ENCODE assay signal across 16 mouse cellular contexts in genomic region chr4:149591486-149591885, GRCm38 (mm10). TPM values are rescaled to one million over a fixed set of nuclear protein-coding genes. Genes with fewer than 3 reads are reported as not detected.
DNase-seq lines count a peak whose midpoint lies in the region; ATAC-seq and TF ChIP-seq lines count a peak whose summit lies in the region.
"Had no signal": no experiment of that assay in that cellular context is flagged by ENCODE, and none has a peak within 500 bp of the region (broad histone marks: within the 10 kb centered on the region; RNA-seq: fewer than 3 reads in every experiment).

No protein-coding gene starts in this region.

- no peak for ATAC-seq in intestine, postnatal 0 days
- no peak for ATAC-seq in intestine, embryonic 15.5 days
- ATAC-seq in lung, postnatal 0 days: no peak
- ATAC-seq: intestine, embryonic 16.5 days had no signal

- TF ChIP-seq EP300 in lung, postnatal 0 days (IDR thresholded peaks at IDR 0.05): no peak

- no peak overlapping the region for H3K4me2 ChIP-seq in intestine, postnatal 0 days (replicated peaks; ENCODE audit: low read depth)
- no peak overlapping the region for H3K4me2 ChIP-seq in intestine, embryonic 15.5 days (replicated peaks)
- H3K4me2 ChIP-seq in lung, postnatal 0 days (replicated peaks; ENCODE audit: low read depth, low read length): no peak overlapping the region
- H3K4me2 ChIP-seq: hindbrain, embryonic 12.5 days; limb, embryonic 13.5 days; neural tube, embryonic 15.5 days had no signal

- H3K36me3 ChIP-seq in intestine, postnatal 0 days (ENCODE audit: control insufficient read depth, insufficient read depth): no peaks in the 10 kb centered on the region; the same call in 1 of the 2 replicates
- H3K36me3 ChIP-seq in intestine, embryonic 15.5 days: no peaks in the 10 kb centered on the region
- H3K36me3 ChIP-seq in lung, postnatal 0 days (ENCODE audit: insufficient read depth, low read length): no peaks in the 10 kb centered on the region
- H3K36me3 ChIP-seq: hindbrain, embryonic 12.5 days; limb, embryonic 13.5 days; neural tube, embryonic 15.5 days had no signal

- peak; percentile 24; the same call in 1 of the 2 replicates for TF ChIP-seq CTCF in cerebellum, adult 2 months (IDR thresholded peaks at IDR 0.05; ENCODE audit: borderline replicate concordance, insufficient read depth, low read depth, low read length)
- TF ChIP-seq CTCF in intestine, postnatal 0 days (IDR thresholded peaks at IDR 0.05; ENCODE audit: low read depth): peak; percentile 68
- peak; percentile 62 for TF ChIP-seq CTCF in lung, postnatal 0 days (IDR thresholded peaks at IDR 0.05)

- TF ChIP-seq POLR2A in cerebellum, adult 2 months (IDR thresholded peaks at IDR 0.05; ENCODE audit: borderline replicate concordance, insufficient read depth, low read length): no peak

- H3K9me3 ChIP-seq in intestine, postnatal 0 days (ENCODE audit: control insufficient read depth): no peaks in the 10 kb centered on the region
- H3K9me3 ChIP-seq in intestine, embryonic 15.5 days: peaks cover 6% of the 10 kb centered on the region; the same call in 1 of the 2 replicates
- no peaks in the 10 kb centered on the region for H3K9me3 ChIP-seq in lung, postnatal 0 days (ENCODE audit: low read length)
- H3K9me3 ChIP-seq: hindbrain, embryonic 12.5 days; neural tube, embryonic 15.5 days had no signal

- 93% methylated on average over 2 of the region's 2 CpGs for WGBS in cerebellum, adult 2 months
- WGBS in intestine, postnatal 0 days: 89% methylated on average over 2 of the region's 2 CpGs
- 95% methylated on average over 2 of the region's 2 CpGs for WGBS in intestine, embryonic 15.5 days
- 93% methylated on average over 2 of the region's 2 CpGs for whole genome bisulfite sequencing in lung, postnatal 0 days

- H3K4me1 ChIP-seq in cerebellum, adult 2 months (ENCODE audit: control insufficient read depth, insufficient read depth, low read length): peaks cover 16% of the 10 kb centered on the region; the same call in 1 of the 2 replicates
- 0 out of 2 replicates have a peak, but pooled peaks cover 3% of the 10 kb centered on the region for H3K4me1 ChIP-seq in intestine, postnatal 0 days (replicated peaks; ENCODE audit: control insufficient read depth, insufficient read depth, low read length)
- peaks cover 14% of the 10 kb centered on the region for H3K4me1 ChIP-seq in intestine, embryonic 15.5 days (replicated peaks)
- no peaks in the 10 kb centered on the region for H3K4me1 ChIP-seq in lung, postnatal 0 days (ENCODE audit: insufficient read depth, low read depth, low read length)

- H3K9ac ChIP-seq in intestine, postnatal 0 days (ENCODE audit: low read depth, low read length): no peak overlapping the region
- no peak overlapping the region for H3K9ac ChIP-seq in intestine, embryonic 15.5 days
- no peak overlapping the region for H3K9ac ChIP-seq in lung, postnatal 0 days (replicated peaks; ENCODE audit: low read depth)
- H3K9ac ChIP-seq: hindbrain, embryonic 12.5 days; limb, embryonic 13.5 days; neural tube, embryonic 15.5 days had no signal

- H3K27me3 ChIP-seq in cerebellum, adult 2 months (ENCODE audit: control insufficient read depth, insufficient read depth, low read length): no peaks in the 10 kb centered on the region
- H3K27me3 ChIP-seq in intestine, postnatal 0 days (replicated peaks; ENCODE audit: control insufficient read depth, insufficient read depth, low read length): 0 out of 2 replicates have a peak, but pooled peaks cover 2% of the 10 kb centered on the region
- 0 out of 2 replicates have a peak, but pooled peaks cover 5% of the 10 kb centered on the region for H3K27me3 ChIP-seq in intestine, embryonic 15.5 days (replicated peaks)
- no peaks in the 10 kb centered on the region for H3K27me3 ChIP-seq in lung, postnatal 0 days (replicated peaks; ENCODE audit: insufficient read depth, low read length)
- H3K27me3 ChIP-seq: hindbrain, embryonic 12.5 days; neural tube, embryonic 15.5 days had no signal

- DNase-seq in cerebellum, adult 2 months: peak in 1 of 2 experiments; percentile 23
- DNase-seq in cerebellum, adult 9-10 months: no peak
- no peak for DNase-seq in lung, postnatal 0 days (ENCODE audit: low spot score)
- DNase-seq in lung, postnatal 36 days: no peak
- DNase-seq in ZHBTc4 (ENCODE audit: low read depth, low spot score): peak; percentile 82
- no peak for DNase-seq in frontal cortex, postnatal 10 days (ENCODE audit: low spot score in 2 of 2)
- DNase-seq: adrenal gland, adult 8-10 months; gastrocnemius, postnatal 25 days; right cerebral cortex, adult 18-20 months; thymus, postnatal 14 days had no signal

- no peak overlapping the region for H3K4me3 ChIP-seq in cerebellum, adult 2 months (replicated peaks; ENCODE audit: insufficient read depth, low read depth, low read length)
- no peak overlapping the region for H3K4me3 ChIP-seq in intestine, postnatal 0 days (ENCODE audit: low read depth, low read length)
- H3K4me3 ChIP-seq in intestine, embryonic 15.5 days (replicated peaks): no peak overlapping the region
- no peak overlapping the region for H3K4me3 ChIP-seq in lung, postnatal 0 days (ENCODE audit: low read depth, low read length)
- H3K4me3 ChIP-seq: hindbrain, embryonic 12.5 days; limb, embryonic 13.5 days; neural tube, embryonic 15.5 days had no signal

- no peak overlapping the region for H3K27ac ChIP-seq in cerebellum, adult 2 months (ENCODE audit: insufficient read depth, low read length)
- H3K27ac ChIP-seq in intestine, postnatal 0 days (ENCODE audit: low read depth, low read length): no peak overlapping the region
- no peak overlapping the region for H3K27ac ChIP-seq in intestine, embryonic 15.5 days
- H3K27ac ChIP-seq in lung, postnatal 0 days (ENCODE audit: low read length): no peak overlapping the region
- H3K27ac ChIP-seq: limb, embryonic 13.5 days; neural tube, embryonic 15.5 days had no signal

RNA-seq across cellular contexts. Expression of gene Clstn1, which starts 5.2 kb away (rescaled TPM):
- polyA plus RNA-seq in cerebellum, adult 2 months (2012; rRNA removed): 301 and 324 TPM in 2 replicates
- polyA plus RNA-seq in intestine, postnatal 0 days (2015; fragmentation: Nextera tagmentation; extraction: Ambion mirVana): 34.3 and 34.7 TPM in 2 replicates
- 40.9 and 42.4 TPM in 2 replicates for polyA plus RNA-seq in intestine, embryonic 15.5 days (2015; fragmentation: Nextera tagmentation; extraction: Ambion mirVana)
- polyA plus RNA-seq in lung, postnatal 0 days (2015; fragmentation: Nextera tagmentation; extraction: Ambion mirVana): 43.6 and 48.7 TPM in 2 replicates
